Mouse (Mus musculus): ENCODE data around the gene Gprc5c.

DNA sequence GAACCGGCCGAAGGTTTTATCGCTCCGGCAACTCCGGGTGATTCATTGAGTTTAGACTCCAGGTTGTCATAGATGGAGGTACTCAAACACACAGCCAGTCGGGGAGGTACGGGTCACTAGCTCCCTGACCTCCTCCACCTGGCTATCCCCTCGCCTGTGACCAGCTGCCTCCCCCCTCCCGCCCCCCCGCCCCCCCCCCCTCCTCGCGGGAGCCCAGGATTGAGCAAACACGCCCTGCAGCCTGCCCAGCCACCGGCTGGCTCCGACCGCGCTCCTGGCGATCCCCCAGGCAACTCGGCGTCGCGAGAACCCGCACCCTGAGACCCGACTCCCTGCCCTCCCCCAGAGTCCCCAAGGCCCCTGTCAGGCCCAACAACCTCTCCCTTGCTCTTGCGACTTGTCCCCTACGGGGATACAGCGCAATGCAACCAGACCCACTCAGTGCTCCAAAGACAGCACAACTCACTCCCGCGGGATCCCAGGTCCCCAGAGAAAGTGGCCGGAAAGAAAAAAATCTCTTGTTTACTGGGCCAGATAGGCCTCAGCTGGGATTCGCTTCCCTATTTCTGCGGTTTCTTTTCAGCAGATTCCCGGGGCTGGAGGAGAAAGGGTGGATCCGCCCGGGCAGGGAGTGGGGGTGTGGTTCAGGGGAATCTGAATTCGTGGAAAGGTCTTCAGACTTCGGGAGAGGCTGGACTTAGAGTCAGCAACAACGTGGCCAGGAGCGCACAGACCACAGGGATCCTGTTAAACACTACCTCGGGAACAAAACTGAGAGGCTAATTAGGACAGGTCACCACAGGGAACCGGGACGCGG is at the start of gene Gprc5c:
- TF ChIP-seq CTCF (IDR thresholded peaks at IDR 0.05; ENCODE audit: insufficient read depth, low read length), result no peak
- no peak for TF ChIP-seq POLR2A (IDR thresholded peaks at IDR 0.05; ENCODE audit: borderline replicate concordance, extremely low read depth, low read depth, low read length)

All from lung, adult 2 months (tissue).